Mouse (Mus musculus) cortical plate, adult 2 months (tissue): Measurements from ENCODE around the gene Wrap53.

ENCODE experiments used
- CTCF ChIP-seq: fragments of 200-500 bp; IDR thresholded peaks from 2 replicates; pipeline ENCODE4 v1.5.1; 2011; ENCODE audit warnings: mild to moderate bottlenecking, control low read depth, low read length; ENCODE audit not compliant: insufficient read depth; ENCODE audit errors: extremely low read depth
- POLR2A ChIP-seq: fragments of 200-500 bp; IDR thresholded peaks from 2 replicates; pipeline ENCODE4 v1.6.1; 2011; ENCODE audit warnings: mild to moderate bottlenecking, low read length, control low read depth; ENCODE audit not compliant: insufficient read depth; ENCODE audit errors: extremely low read depth

GRCm38 (mm10) chr11:69532480-69533150, 47.4 kb downstream of the Wrap53 start:
- TF ChIP-seq POLR2A (no peak), CTCF (no peak)
